16 mouse cellular contexts compared by ENCODE assay signal in the genomic region with DNA sequence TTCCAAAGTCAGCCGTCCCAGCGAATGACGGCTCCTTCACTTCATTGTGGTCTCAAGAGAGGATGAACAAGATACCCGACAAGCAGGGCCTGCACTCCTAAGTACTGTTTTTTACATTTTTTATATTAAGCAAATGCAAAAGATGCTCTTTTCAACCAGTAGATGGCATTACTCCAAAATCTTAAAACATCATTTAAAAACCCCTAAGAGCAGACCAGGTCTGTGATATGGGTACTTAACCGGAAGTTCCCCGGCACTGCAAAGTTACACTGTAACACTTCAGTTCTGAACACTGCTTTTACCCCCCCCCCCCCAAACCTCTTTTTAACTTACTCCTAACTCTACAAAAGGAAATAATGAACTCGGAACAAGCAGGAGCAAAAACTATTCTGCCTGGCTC. TPM values are rescaled to one million over a fixed set of nuclear protein-coding genes. Genes with fewer than 3 reads are reported as not detected.
DNase-seq lines count a peak whose midpoint lies in the region; ATAC-seq and TF ChIP-seq lines count a peak whose summit lies in the region.
"Had no signal": no experiment of that assay in that cellular context is flagged by ENCODE, and none has a peak within 500 bp of the region (broad histone marks: within the 10 kb centered on the region; RNA-seq: fewer than 3 reads in every experiment).

No protein-coding gene starts in this region.

- no peak overlapping the region for H3K4me3 ChIP-seq in lung, embryonic 14.5 days (ENCODE audit: low read depth, low read length)
- no peak overlapping the region for H3K4me3 ChIP-seq in midbrain, embryonic 15.5 days
- H3K4me3 ChIP-seq: embryonic facial prominence, embryonic 13.5 days; hindbrain, embryonic 10.5 days had no signal

- no peak overlapping the region for H3K9ac ChIP-seq in lung, embryonic 14.5 days
- no peak overlapping the region for H3K9ac ChIP-seq in midbrain, embryonic 15.5 days
- H3K9ac ChIP-seq: embryonic facial prominence, embryonic 13.5 days had no signal

- 0 out of 2 replicates have a peak, but pooled peaks have one; percentile 4 for TF ChIP-seq CTCF in lung, embryonic 14.5 days (IDR thresholded peaks at IDR 0.05; ENCODE audit: low read depth)

- WGBS in lung, embryonic 14.5 days: 58% methylated on average over 7 of the region's 7 CpGs
- 60% methylated on average over 7 of the region's 7 CpGs for WGBS in midbrain, embryonic 15.5 days

- no peaks in the 10 kb centered on the region for H3K9me3 ChIP-seq in lung, embryonic 14.5 days (ENCODE audit: low read depth, low read length)
- no peaks in the 10 kb centered on the region for H3K9me3 ChIP-seq in midbrain, embryonic 15.5 days
- H3K9me3 ChIP-seq: embryonic facial prominence, embryonic 13.5 days; hindbrain, embryonic 10.5 days had no signal

- no peaks in the 10 kb centered on the region for H3K27me3 ChIP-seq in lung, embryonic 14.5 days (ENCODE audit: insufficient read depth, low read length)
- no peaks in the 10 kb centered on the region for H3K27me3 ChIP-seq in midbrain, embryonic 15.5 days (replicated peaks)
- H3K27me3 ChIP-seq: embryonic facial prominence, embryonic 13.5 days had no signal

- peak; percentile 6 for DNase-seq in gastrocnemius, adult 18-20 months (ENCODE audit: low spot score)
- no peak for DNase-seq in gastrocnemius, postnatal 25 days
- DNase-seq in lung, embryonic 14.5 days: peak; percentile 35
- no peak for DNase-seq in lung, postnatal 36 days
- peak; percentile 27 for DNase-seq in brain, adult 2 months (ENCODE audit: low read depth, low spot score)
- peak; percentile 49 for DNase-seq in retina, embryonic 14.5 days (ENCODE audit: low spot score)
- no peak for DNase-seq in spleen, postnatal 14 days (ENCODE audit: low spot score in 2 of 2)
- DNase-seq: adrenal gland, adult 2 months; cerebellum, adult 11-12 months; gastrocnemius, postnatal 14 days; kidney, postnatal 10 days; lung, postnatal 10 days; right cerebral cortex, adult 18-20 months had no signal

- no peaks in the 10 kb centered on the region for H3K4me1 ChIP-seq in lung, embryonic 14.5 days (ENCODE audit: insufficient read depth)
- H3K4me1 ChIP-seq in midbrain, embryonic 15.5 days: 0 out of 2 replicates have a peak, but pooled peaks cover 2% of the 10 kb centered on the region

- ATAC-seq in lung, embryonic 14.5 days (ENCODE audit: insufficient read depth): no peak
- ATAC-seq in midbrain, embryonic 15.5 days (replicated peaks): no peak

- no peaks in the 10 kb centered on the region for H3K36me3 ChIP-seq in lung, embryonic 14.5 days (ENCODE audit: insufficient read depth)
- no peaks in the 10 kb centered on the region for H3K36me3 ChIP-seq in midbrain, embryonic 15.5 days (replicated peaks)
- H3K36me3 ChIP-seq: embryonic facial prominence, embryonic 13.5 days; hindbrain, embryonic 10.5 days had no signal

- H3K4me2 ChIP-seq in lung, embryonic 14.5 days: no peak overlapping the region
- H3K4me2 ChIP-seq in midbrain, embryonic 15.5 days: no peak overlapping the region
- H3K4me2 ChIP-seq: embryonic facial prominence, embryonic 13.5 days had no signal

- no peak overlapping the region for H3K27ac ChIP-seq in lung, embryonic 14.5 days (ENCODE audit: low read depth)
- H3K27ac ChIP-seq in midbrain, embryonic 15.5 days: no peak overlapping the region
- H3K27ac ChIP-seq: embryonic facial prominence, embryonic 13.5 days; hindbrain, embryonic 10.5 days had no signal

RNA-seq across cellular contexts. Expression of a gene that starts 29.4 kb away (rescaled TPM):
- 10 to 100 TPM; 20.4 to 24.3 TPM for total RNA-seq in gastrocnemius, adult 18-20 months (2021)
- 10 to 100 TPM; 12.6 to 13.6 TPM for total RNA-seq in gastrocnemius, postnatal 25 days (2021)
- 79.7 and 80.3 TPM in 2 replicates for polyA plus RNA-seq in lung, embryonic 14.5 days (2014; fragmentation: Nextera tagmentation; extraction: Ambion mirVana)
- polyA plus RNA-seq in midbrain, embryonic 15.5 days (2015; fragmentation: Nextera tagmentation; extraction: Ambion mirVana): 65.8 and 66.0 TPM in 2 replicates

RNA-seq across cellular contexts. Expression of a gene that starts 29.5 kb away (rescaled TPM):
- total RNA-seq in gastrocnemius, adult 18-20 months (2021): 1 to 10 TPM; 4.7 to 5.1 TPM
- total RNA-seq in gastrocnemius, postnatal 25 days (2021): 1 to 10 TPM; 5.9 to 7.3 TPM
- 21.3 and 23.7 TPM in 2 replicates for polyA plus RNA-seq in lung, embryonic 14.5 days (2014; fragmentation: Nextera tagmentation; extraction: Ambion mirVana)
- polyA plus RNA-seq in midbrain, embryonic 15.5 days (2015; fragmentation: Nextera tagmentation; extraction: Ambion mirVana): 33.7 and 36.1 TPM in 2 replicates

Comparison
In these comparisons a context has a peak if more than half of its experiments do, and no peak if none do; other contexts are left out.
1. DNase-seq: peak in gastrocnemius, adult 18-20 months (single experiment), lung, embryonic 14.5 days (single experiment), brain, adult 2 months (single experiment) and retina, embryonic 14.5 days (single experiment); none in gastrocnemius, postnatal 25 days (single experiment), lung, postnatal 36 days (single experiment) and spleen, postnatal 14 days (0 of 2).